Mouse (Mus musculus): ENCODE results near the gene Mast4. TPM values are rescaled to one million over a fixed set of nuclear protein-coding genes. Genes with fewer than 3 reads are reported as not detected.
A peak's percentile ranks its signal among the peaks of the same experiment; 100 is the strongest.

Mast4 gene
- polyA plus RNA-seq, 1 experiment from 2014 or later = 20.3 TPM

- no peak for ATAC-seq
- H3K27ac ChIP-seq = no peak overlapping the region
- no peaks in the 10 kb centered on the region for H3K9me3 ChIP-seq
- 91% methylated on average over 9 of the region's 9 CpGs for WGBS
- 0 out of 2 replicates have a peak, but pooled peaks cover 5% of the 10 kb centered on the region for H3K4me1 ChIP-seq (replicated peaks)
- H3K9ac ChIP-seq = no peak overlapping the region
- no peak overlapping the region for H3K4me2 ChIP-seq (replicated peaks)
- H3K27me3 ChIP-seq (replicated peaks) = no peaks in the 10 kb centered on the region
- H3K4me3 ChIP-seq (replicated peaks) = no peak overlapping the region
- H3K36me3 ChIP-seq = no peaks in the 10 kb centered on the region
Measured at GRCm38 (mm10) chr13:103123716-103124115, 210.6 kb downstream of the Mast4 start.

DNA sequence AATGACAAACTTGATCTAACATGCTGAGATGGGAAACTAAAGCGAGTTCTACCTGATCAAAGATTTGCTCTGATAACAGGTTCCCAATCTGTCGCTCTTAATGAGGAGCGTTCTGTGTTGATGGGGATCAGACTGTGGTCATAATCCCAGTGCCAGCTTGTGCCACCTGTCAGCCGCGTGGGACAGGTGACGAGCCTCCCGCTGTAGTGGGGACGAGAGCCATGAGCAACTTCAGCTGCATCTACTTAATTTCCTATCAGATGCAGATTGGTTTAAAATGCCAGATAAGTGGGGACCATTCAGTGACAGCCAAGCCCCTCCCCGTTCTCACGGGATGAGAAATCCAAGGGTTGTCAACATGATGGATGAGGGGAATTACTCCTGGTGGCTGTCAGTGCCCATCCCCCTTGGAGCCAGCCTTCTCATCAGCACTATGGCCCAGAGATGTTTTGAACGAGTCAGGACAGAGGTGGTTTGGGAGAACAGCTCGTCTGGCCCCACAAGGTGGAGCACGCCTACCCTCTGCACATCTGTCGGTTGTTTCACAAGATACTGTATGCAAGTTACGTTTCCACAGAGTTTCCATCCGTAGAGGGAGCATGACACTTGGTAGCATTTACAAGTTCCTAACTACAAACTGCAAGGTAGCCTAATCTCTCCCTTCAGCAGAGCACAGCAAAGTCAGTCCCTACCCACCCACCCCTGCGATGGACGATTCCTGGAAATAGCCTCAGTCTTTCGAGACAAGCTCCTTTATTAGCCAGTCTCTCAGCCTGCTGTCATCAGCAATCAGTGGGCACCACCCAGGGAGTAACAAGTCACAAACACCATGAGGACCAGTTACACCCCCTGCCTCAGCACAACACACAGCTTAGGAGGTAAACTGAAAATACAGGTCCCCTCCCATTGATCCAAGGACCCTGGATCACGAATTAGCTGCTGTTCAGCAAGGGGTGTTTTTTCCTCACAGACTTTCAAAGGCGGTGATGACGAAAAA, 212.2 kb downstream of the Mast4 start:
- Histone ChIP-seq H3K4me2 (replicated peaks) (no peak overlapping the region), H3K27ac (no peak overlapping the region), H3K27me3 (replicated peaks) (no peaks in the 10 kb centered on the region), H3K36me3 (no peaks in the 10 kb centered on the region), H3K9me3 (no peaks in the 10 kb centered on the region), H3K4me1 (replicated peaks) (0 out of 2 replicates have a peak, but pooled peaks cover 5% of the 10 kb centered on the region), H3K9ac (no peak overlapping the region), H3K4me3 (replicated peaks) (no peak overlapping the region)
- 41% methylated on average over 22 of the region's 22 CpGs for WGBS
- no peak for ATAC-seq

DNA sequence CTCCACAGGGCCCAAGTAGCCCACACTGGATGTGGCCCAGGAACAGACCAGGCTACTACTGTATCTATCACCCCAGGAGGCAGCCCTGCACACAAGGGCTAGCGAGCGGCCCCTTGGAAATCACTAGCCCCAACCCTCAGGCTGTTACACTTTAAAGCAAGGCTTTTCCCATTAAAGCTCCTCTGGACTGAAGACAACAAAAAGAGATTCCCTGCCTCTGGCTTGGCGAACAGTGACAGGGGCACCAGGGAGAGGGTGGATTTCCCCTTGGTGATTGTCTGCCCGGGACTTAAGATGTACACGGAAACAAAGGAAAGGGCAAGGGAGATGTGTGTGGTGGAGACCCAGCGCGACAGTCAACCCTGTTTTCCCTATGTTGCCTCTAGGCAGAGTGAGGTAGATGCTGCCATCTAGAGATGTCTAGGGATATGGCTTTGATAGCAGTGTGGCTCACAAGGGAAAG, 213.6 kb downstream of the Mast4 start:
- Histone ChIP-seq H3K27me3 (replicated peaks) (no peaks in the 10 kb centered on the region), H3K4me1 (replicated peaks) (0 out of 2 replicates have a peak, but pooled peaks cover 5% of the 10 kb centered on the region), H3K4me3 (replicated peaks) (no peak overlapping the region), H3K9me3 (no peaks in the 10 kb centered on the region), H3K36me3 (no peaks in the 10 kb centered on the region), H3K9ac (no peak overlapping the region), H3K4me2 (replicated peaks) (0 out of 2 replicates have a peak overlapping the region, but pooled peaks have one; percentile 28), H3K27ac (no peak overlapping the region)
- ATAC-seq = peak; percentile 45; the same call in 1 of the 2 replicates
- WGBS = 22% methylated on average over 7 of the region's 7 CpGs

DNA sequence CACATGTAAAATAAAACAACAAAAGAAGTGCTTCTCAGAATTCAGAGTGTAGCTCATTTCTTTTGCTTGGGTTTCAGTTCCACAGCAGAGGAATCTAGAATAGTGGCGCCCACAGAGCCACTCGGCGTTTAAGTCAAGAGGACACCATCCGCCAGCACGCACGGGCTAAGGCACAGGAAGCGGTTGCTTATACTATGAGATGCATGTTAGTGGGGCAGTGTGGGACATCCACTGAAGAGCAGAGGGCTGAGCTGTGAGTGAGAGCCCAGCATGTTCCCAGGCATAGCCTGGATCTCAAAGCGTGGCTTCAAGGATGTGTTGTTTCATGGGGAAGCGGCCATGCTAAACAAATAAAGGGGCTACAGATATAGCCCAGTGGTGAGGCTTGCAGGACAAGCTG, 214.6 kb downstream of the Mast4 start:
- Histone ChIP-seq H3K27me3 (replicated peaks) (no peaks in the 10 kb centered on the region), H3K4me1 (replicated peaks) (0 out of 2 replicates have a peak, but pooled peaks cover 5% of the 10 kb centered on the region), H3K4me2 (replicated peaks) (no peak overlapping the region), H3K9ac (no peak overlapping the region), H3K27ac (no peak overlapping the region), H3K9me3 (no peaks in the 10 kb centered on the region), H3K4me3 (replicated peaks) (no peak overlapping the region), H3K36me3 (no peaks in the 10 kb centered on the region)
- WGBS = 82% methylated on average over 9 of the region's 9 CpGs
- ATAC-seq = no peak

- Histone ChIP-seq H3K27me3 (replicated peaks) (no peaks in the 10 kb centered on the region), H3K9ac (no peak overlapping the region), H3K9me3 (no peaks in the 10 kb centered on the region), H3K27ac (no peak overlapping the region), H3K4me3 (replicated peaks) (no peak overlapping the region), H3K36me3 (no peaks in the 10 kb centered on the region), H3K4me1 (replicated peaks) (peaks cover 9% of the 10 kb centered on the region), H3K4me2 (replicated peaks) (no peak overlapping the region)
- no peak for ATAC-seq
- WGBS = 86% methylated on average over 4 of the region's 4 CpGs
Measured at GRCm38 (mm10) chr13:103115116-103115515, 219.2 kb downstream of the Mast4 start.

DNA sequence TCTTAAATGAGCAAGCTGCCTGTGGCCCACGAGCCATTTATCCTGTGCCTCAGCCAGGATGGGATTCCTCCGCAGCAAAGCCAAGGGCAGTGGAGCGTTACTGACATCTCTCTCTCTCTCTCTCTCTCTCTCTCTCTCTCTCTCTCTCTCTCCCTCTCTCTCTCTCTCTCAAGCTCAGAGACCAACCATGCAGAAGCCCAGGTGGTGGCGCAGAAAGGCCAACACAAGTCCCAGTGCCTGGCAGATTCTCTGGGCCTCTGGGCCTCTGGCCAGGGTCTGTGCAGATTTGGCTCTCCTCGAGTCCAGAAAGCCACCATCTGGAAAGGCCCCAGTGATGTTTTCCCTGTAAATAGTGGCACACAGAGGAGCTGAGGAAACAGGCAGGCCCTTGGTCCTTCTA, 220.0 kb downstream of the Mast4 start:
- Histone ChIP-seq H3K4me3 (replicated peaks) (no peak overlapping the region), H3K4me2 (replicated peaks) (no peak overlapping the region), H3K9ac (no peak overlapping the region), H3K9me3 (no peaks in the 10 kb centered on the region), H3K27ac (no peak overlapping the region), H3K27me3 (replicated peaks) (no peaks in the 10 kb centered on the region), H3K4me1 (replicated peaks) (peaks cover 9% of the 10 kb centered on the region), H3K36me3 (no peaks in the 10 kb centered on the region)
- no peak for ATAC-seq
- WGBS = 40% methylated on average over 5 of the region's 5 CpGs

- no peaks in the 10 kb centered on the region for H3K27me3 ChIP-seq (replicated peaks)
- peak; percentile 51; the same call in 1 of the 2 replicates for ATAC-seq
- 32% methylated on average over 10 of the region's 10 CpGs for WGBS
- no peaks in the 10 kb centered on the region for H3K9me3 ChIP-seq
- no peak overlapping the region for H3K4me3 ChIP-seq (replicated peaks)
- H3K9ac ChIP-seq = no peak overlapping the region
- H3K4me2 ChIP-seq (replicated peaks) = no peak overlapping the region
- no peak overlapping the region for H3K27ac ChIP-seq
- peaks cover 9% of the 10 kb centered on the region for H3K4me1 ChIP-seq (replicated peaks)
- H3K36me3 ChIP-seq = no peaks in the 10 kb centered on the region
Measured at GRCm38 (mm10) chr13:103109872-103110271, 224.4 kb downstream of the Mast4 start.

DNA sequence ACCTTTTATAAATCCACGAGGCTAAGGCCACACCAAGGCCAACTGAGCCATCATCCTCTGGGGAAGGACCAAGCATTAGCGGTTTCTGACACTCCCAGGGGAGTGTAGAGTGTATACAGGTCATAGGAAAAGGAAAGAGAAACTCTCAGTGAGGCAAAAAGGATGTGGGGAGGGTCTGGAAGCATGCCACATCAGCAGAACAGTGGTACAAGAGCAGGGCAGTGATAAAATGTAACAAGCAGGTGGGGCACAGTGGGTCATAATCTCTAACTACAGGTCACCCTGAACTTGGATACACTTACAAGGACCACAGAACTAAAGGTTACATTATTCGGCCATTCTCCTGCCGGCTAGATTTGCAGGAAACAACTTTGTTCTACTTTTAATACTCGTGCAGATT, 226.9 kb downstream of the Mast4 start:
- Histone ChIP-seq H3K4me3 (replicated peaks) (no peak overlapping the region), H3K27ac (no peak overlapping the region), H3K4me1 (replicated peaks) (peaks cover 11% of the 10 kb centered on the region), H3K27me3 (replicated peaks) (no peaks in the 10 kb centered on the region), H3K4me2 (replicated peaks) (no peak overlapping the region), H3K9ac (no peak overlapping the region), H3K36me3 (no peaks in the 10 kb centered on the region), H3K9me3 (no peaks in the 10 kb centered on the region)
- WGBS = 82% methylated on average over 5 of the region's 5 CpGs
- no peak for ATAC-seq

DNA sequence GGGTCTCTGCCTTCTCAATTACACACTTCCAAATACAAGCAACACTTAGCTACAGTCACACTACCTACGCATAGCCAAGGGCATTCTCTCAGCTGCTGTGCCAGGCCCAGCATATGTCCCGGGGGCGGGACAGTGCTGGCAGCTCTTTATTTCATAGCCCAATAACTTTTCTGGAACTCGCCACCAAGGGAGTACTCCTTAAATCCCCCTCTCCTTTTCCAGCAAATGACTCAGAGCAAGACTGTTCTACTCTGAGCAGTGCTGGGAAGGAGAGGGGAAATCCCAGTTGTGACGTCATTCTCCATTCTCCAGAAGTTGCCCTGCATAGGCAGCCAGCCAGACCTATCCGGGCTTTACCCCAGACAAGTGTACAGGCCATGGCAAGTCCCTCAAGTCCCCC, 231.7 kb downstream of the Mast4 start:
- WGBS = 61% methylated on average over 6 of the region's 6 CpGs
- no peak for ATAC-seq

DNA sequence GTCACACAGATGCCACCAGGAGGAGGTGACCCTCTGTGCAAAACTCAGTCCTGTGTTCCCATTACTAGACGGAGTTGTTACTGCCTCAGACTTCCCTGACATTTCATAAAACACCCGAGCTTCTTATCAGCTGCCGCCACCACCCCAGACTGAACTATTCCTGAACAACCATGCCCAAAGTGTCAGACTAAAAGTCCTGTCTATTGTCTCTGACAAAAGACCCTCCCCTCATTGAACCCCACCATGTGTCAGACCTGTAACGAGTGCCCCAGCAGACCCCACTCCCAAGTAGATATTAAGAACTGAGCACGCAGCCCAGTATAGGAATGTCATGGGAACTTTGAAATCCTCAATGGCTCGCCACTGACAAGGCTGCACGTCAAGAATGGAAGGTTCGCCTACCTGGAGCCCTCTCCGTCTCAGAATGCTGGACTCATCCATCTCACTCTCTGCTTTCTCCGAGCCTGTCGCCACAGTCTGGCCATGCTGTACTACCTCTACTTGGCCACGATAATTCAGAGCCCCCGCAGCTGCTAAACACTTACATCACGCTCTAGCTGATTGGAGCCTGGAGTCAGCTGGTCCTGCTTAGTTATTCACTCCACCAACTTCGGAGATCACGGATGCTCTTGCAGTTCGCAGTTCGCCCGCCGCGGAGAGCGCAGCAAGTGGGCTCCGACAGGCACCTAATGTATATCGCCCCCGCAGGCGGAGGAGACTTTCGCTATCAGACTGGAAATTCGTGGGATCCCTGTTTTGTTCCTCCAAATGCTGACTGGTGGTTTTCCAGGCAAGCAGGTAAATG, 237.7 kb downstream of the Mast4 start:
- WGBS = 4% methylated on average over 28 of the region's 28 CpGs
- Histone ChIP-seq H3K36me3 (no peaks in the 10 kb centered on the region), H3K4me3 (replicated peaks) (peak overlapping the region; percentile 45), H3K27me3 (replicated peaks) (no peaks in the 10 kb centered on the region), H3K4me2 (replicated peaks) (peak overlapping the region; percentile 85), H3K9me3 (no peaks in the 10 kb centered on the region), H3K4me1 (replicated peaks) (0 out of 2 replicates have a peak, but pooled peaks cover 3% of the 10 kb centered on the region), H3K9ac (peak overlapping the region; percentile 14; the same call in 1 of the 2 replicates), H3K27ac (no peak overlapping the region)
- peak; percentile 84 for ATAC-seq

More for the DNA sequence above, 231.7 kb downstream of the Mast4 start:
- Histone ChIP-seq H3K9ac (no peak overlapping the region), H3K4me3 (replicated peaks) (no peak overlapping the region), H3K27me3 (replicated peaks) (no peaks in the 10 kb centered on the region), H3K4me2 (replicated peaks) (no peak overlapping the region), H3K4me1 (replicated peaks) (0 out of 2 replicates have a peak, but pooled peaks cover 2% of the 10 kb centered on the region), H3K36me3 (no peaks in the 10 kb centered on the region), H3K9me3 (no peaks in the 10 kb centered on the region), H3K27ac (no peak overlapping the region)

- no peaks in the 10 kb centered on the region for H3K9me3 ChIP-seq
- H3K27ac ChIP-seq = no peak overlapping the region
- no peak overlapping the region for H3K4me2 ChIP-seq (replicated peaks)
- H3K4me3 ChIP-seq (replicated peaks) = no peak overlapping the region
- no peak for ATAC-seq
- H3K27me3 ChIP-seq (replicated peaks) = no peaks in the 10 kb centered on the region
- no peaks in the 10 kb centered on the region for H3K36me3 ChIP-seq
- 0 out of 2 replicates have a peak, but pooled peaks cover 3% of the 10 kb centered on the region for H3K4me1 ChIP-seq (replicated peaks)
- 69% methylated on average over 7 of the region's 7 CpGs for WGBS
- no peak overlapping the region for H3K9ac ChIP-seq
Measured at GRCm38 (mm10) chr13:103095491-103095890, 238.8 kb downstream of the Mast4 start.

GRCm38 (mm10) chr13:103094595-103094994, 239.7 kb downstream of the Mast4 start:
- no peak overlapping the region for H3K27ac ChIP-seq
- H3K36me3 ChIP-seq = no peaks in the 10 kb centered on the region
- H3K4me1 ChIP-seq (replicated peaks) = 0 out of 2 replicates have a peak, but pooled peaks cover 3% of the 10 kb centered on the region
- WGBS = 62% methylated on average over 5 of the region's 5 CpGs
- H3K9ac ChIP-seq = no peak overlapping the region
- no peak overlapping the region for H3K4me3 ChIP-seq (replicated peaks)
- ATAC-seq = no peak
- no peaks in the 10 kb centered on the region for H3K9me3 ChIP-seq
- no peak overlapping the region for H3K4me2 ChIP-seq (replicated peaks)
- no peaks in the 10 kb centered on the region for H3K27me3 ChIP-seq (replicated peaks)
